Mouse (Mus musculus) limb, embryonic 11.5 days (tissue): ENCODE data around the gene Oosp2. TPM values are rescaled to one million over a fixed set of nuclear protein-coding genes. Genes with fewer than 3 reads are reported as not detected.

ENCODE experiments used
- ATAC-seq: fragments of 200-750 bp; cut with Nextera tagmentation; 2 replicates; pipeline ENCODE4 v1.8.0; 2017; ENCODE audit warnings: low read depth; ENCODE audit not compliant: insufficient number of reproducible peaks, low FRiP score, low TSS enrichment
- DNase-seq: peaks from one replicate; pipeline ENCODE4 v3.0.0-alpha.2; 2015; ENCODE audit warnings: low spot score
- H3K27ac ChIP-seq: fragments of 300-500 bp; sonication (generic); replicated peaks from 2 replicates; pipeline ENCODE4 v1.5.1; 2014; ENCODE audit warnings: low read depth, mild to moderate bottlenecking, low read length
- H3K27me3 ChIP-seq: fragments of 300-500 bp; sonication (generic); 2 replicates; pipeline ENCODE4 v1.6.1; 2014; ENCODE audit warnings: mild to moderate bottlenecking, low read length, mixed read lengths; ENCODE audit not compliant: control insufficient read depth, insufficient read depth
- H3K36me3 ChIP-seq: fragments of 300-500 bp; sonication (generic); 2 replicates; pipeline ENCODE4 v1.6.1; 2014; ENCODE audit warnings: mild to moderate bottlenecking, low read length, moderate library complexity, mixed read lengths; ENCODE audit not compliant: control insufficient read depth, insufficient read depth
- H3K4me1 ChIP-seq: fragments of 300-500 bp; sonication (generic); 2 replicates; pipeline ENCODE4 v1.6.1; 2014; ENCODE audit warnings: low read length, mixed read lengths; ENCODE audit not compliant: control insufficient read depth, insufficient read depth
- H3K4me2 ChIP-seq: fragments of 300-500 bp; sonication (generic); 2 replicates; pipeline ENCODE4 v1.6.1; 2014; ENCODE audit warnings: low read depth, mild to moderate bottlenecking, moderate library complexity; ENCODE audit not compliant: severe bottlenecking
- H3K4me3 ChIP-seq: fragments of 300-500 bp; sonication (generic); 2 replicates; pipeline ENCODE4 v1.5.1; 2014; ENCODE audit warnings: low read depth, low read length
- H3K9ac ChIP-seq: fragments of 300-500 bp; sonication (generic); 2 replicates; pipeline ENCODE4 v1.6.1; 2014; ENCODE audit warnings: mild to moderate bottlenecking, low read length
- H3K9me3 ChIP-seq: fragments of 300-500 bp; sonication (generic); 2 replicates; pipeline ENCODE4 v1.6.1; 2016; ENCODE audit warnings: low read length; ENCODE audit not compliant: control insufficient read depth
- WGBS: fragments of 180-500 bp; shearing (Covaris S2); extraction: QIAGEN DNeasy Blood & Tissue Kit; methylation state at CpG from one replicate; pipeline ENCODE4 v1.1.7; 2014; 5-methylcytosine and 5-hydroxymethylcytosine counted together
- polyA plus RNA-seq: library from polyadenylated mRNA; unstranded; fragments of >200 nt; fragmentation: Nextera tagmentation; extraction: Ambion mirVana; gene quantifications from 2 replicates; pipeline ENCODE4 v1.2.1, GENCODE M21; 2014

Gene Oosp2
- polyA plus RNA-seq, 1 experiment from 2014 or later = not detected

DNA sequence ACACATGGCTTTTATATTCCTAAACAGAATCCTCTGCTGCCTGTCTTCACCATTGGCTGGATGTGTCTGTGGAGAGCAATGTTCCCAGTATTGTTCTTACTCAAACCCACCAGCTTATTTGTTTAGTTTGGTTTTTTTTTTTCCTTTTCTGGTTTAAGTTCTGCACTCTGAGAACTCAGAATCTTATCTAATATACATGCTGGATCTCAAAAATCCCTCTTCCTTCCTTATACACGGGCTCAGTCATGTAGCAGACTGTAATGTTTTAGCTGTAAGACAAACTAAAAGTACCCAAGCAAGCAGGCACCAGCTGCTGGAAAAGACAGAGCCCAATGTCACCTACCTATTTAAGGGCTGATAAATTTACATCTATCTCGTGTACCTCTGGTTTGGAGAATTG is 45.6 kb downstream of the Oosp2 start:
- Histone ChIP-seq H3K9ac (no peak overlapping the region), H3K36me3 (no peaks in the 10 kb centered on the region), H3K9me3 (no peaks in the 10 kb centered on the region), H3K4me2 (no peak overlapping the region), H3K4me1 (no peaks in the 10 kb centered on the region), H3K27me3 (no peaks in the 10 kb centered on the region), H3K27ac (no peak overlapping the region), H3K4me3 (no peak overlapping the region)
- ATAC-seq (no peak), DNase-seq (no peak)
- WGBS = 74% methylated on average over 2 of the region's 2 CpGs

DNA sequence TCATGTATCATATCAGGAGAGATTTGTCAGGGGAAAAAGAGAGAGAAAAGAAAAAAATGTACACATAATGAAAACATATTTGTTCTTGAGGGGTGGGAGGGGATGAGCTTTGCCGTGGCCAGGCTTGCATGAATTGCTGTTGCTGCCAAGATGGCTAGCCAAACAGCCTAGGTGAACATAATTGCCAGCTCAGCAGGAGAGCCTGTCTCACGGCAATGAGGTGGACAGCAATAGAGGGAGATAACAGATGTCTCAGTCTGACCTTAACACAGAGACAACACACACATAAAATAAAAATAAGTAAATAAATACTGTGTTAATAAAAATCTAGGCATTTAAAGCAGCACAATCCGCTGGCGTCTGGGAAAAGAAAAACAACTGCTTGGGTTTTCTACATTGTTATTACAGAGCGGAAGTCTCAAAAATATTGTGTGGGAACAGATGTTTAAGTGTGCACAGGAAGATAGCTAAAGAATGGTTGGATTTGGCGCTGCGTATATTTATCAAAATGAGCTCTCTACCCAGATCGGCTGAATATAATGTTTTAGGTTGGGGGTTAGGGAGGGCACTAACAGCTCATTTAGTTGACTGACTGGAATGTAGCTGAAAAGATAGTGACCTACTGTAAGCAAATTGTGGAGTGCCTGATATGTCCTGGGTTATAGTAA is 46.4 kb downstream of the Oosp2 start:
- Histone ChIP-seq H3K27me3 (no peaks in the 10 kb centered on the region), H3K27ac (no peak overlapping the region), H3K4me1 (no peaks in the 10 kb centered on the region), H3K9me3 (no peaks in the 10 kb centered on the region), H3K9ac (no peak overlapping the region), H3K4me2 (no peak overlapping the region), H3K36me3 (no peaks in the 10 kb centered on the region), H3K4me3 (no peak overlapping the region)
- 83% methylated on average over 8 of the region's 8 CpGs for WGBS
- DNase-seq (no peak), ATAC-seq (no peak)

DNA sequence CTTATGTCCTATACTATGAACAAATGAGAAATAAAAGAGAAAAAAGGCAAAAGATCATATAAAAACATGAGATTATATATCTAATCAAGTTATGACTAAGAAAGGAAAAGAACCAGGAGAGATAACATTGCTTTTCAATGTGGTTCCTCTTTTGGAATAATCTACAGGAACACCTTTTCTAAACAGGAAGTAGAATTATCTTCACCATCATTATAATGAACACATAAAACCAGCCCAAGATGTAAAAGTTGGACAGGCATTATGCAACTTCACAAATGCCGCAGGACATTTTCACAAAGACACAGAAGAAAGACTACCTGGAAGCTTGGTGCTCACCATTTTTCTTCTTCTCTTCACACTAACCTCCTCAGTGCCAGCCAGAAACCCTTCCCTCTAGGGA is 47.3 kb downstream of the Oosp2 start:
- Histone ChIP-seq H3K27ac (no peak overlapping the region), H3K36me3 (no peaks in the 10 kb centered on the region), H3K4me2 (no peak overlapping the region), H3K27me3 (no peaks in the 10 kb centered on the region), H3K4me3 (no peak overlapping the region), H3K9ac (no peak overlapping the region), H3K4me1 (no peaks in the 10 kb centered on the region), H3K9me3 (no peaks in the 10 kb centered on the region)
- no peak for DNase-seq
- WGBS = 88% methylated on average over 1 of the region's 1 CpGs
- ATAC-seq = no peak

DNA sequence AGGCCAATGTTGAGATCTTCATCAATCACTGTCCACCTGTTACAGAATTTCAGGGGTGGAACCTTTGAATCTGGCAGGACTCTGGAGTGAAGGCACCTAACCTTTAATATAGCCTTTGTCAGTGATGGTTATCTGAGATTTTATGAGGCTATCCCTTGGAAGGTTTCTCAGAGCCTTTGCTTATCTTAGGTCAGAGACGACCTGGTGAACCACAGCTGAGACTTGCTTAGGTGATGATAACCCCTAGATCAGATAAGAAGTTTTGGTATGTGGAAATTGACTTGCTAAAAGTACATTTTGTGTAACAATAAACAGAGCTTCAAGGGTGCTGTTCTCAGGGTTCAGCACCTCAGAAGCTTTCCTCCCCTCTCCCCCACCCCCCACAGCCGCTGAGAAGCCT is 48.1 kb downstream of the Oosp2 start:
- WGBS = 49% methylated on average over 2 of the region's 2 CpGs

DNA sequence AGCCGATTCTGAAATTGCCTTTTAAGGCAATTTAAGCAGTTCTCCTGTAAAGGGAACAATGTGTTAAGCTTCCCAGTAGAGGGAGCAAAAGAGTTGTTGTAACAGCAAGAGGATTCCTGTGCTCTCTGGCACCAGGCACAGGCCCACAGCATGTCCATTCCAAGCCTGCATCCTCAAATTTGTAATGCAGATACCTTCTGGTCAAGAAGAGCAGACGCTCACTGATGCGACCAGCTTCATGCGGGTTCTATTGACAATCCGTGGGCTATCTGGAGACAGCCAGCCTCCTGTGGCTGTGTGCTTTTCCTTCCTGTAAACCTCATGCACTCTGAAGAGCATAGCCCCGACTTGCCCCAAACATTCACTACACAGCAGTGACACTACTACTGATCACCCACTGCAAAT is 48.8 kb downstream of the Oosp2 start:
- Histone ChIP-seq H3K4me3 (no peak overlapping the region), H3K4me1 (no peaks in the 10 kb centered on the region), H3K9ac (no peak overlapping the region), H3K36me3 (no peaks in the 10 kb centered on the region), H3K27ac (no peak overlapping the region), H3K4me2 (no peak overlapping the region), H3K27me3 (no peaks in the 10 kb centered on the region), H3K9me3 (no peaks in the 10 kb centered on the region)
- 27% methylated on average over 6 of the region's 6 CpGs for WGBS
- peak; percentile 43 for DNase-seq
- peak; percentile 31; the same call in 1 of the 2 replicates for ATAC-seq

More for the DNA sequence above, 48.1 kb downstream of the Oosp2 start:
- DNase-seq = no peak
- ATAC-seq = no peak
- Histone ChIP-seq H3K27me3 (no peaks in the 10 kb centered on the region), H3K4me1 (no peaks in the 10 kb centered on the region), H3K27ac (no peak overlapping the region), H3K4me3 (no peak overlapping the region), H3K9me3 (no peaks in the 10 kb centered on the region), H3K9ac (no peak overlapping the region), H3K4me2 (no peak overlapping the region), H3K36me3 (no peaks in the 10 kb centered on the region)

DNA sequence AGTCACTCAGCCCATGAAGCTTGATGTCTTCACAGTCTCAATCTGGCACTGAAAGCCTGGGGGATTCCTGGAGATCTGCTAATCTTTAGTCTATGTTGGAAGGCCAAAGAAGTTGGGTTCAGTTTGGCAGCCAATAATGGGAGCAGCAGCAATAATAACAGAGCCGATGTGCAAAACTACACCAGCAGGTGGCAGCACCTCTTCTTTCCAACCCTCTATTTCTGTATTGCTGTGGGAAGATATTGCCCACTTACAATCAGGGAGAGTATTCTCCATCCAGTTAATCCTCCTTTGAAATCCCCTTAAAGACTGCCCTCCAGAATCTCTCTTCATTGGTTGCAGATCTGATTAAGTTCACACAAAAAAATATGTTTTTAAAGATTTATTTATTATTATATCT is 52.2 kb downstream of the Oosp2 start:
- H3K4me2 ChIP-seq = no peak overlapping the region
- no peak overlapping the region for H3K4me3 ChIP-seq
- H3K4me1 ChIP-seq = no peaks in the 10 kb centered on the region
- H3K9ac ChIP-seq = no peak overlapping the region
- H3K27ac ChIP-seq = no peak overlapping the region
- H3K27me3 ChIP-seq = no peaks in the 10 kb centered on the region
- WGBS = 10% methylated on average over 1 of the region's 1 CpGs
- DNase-seq = peak; percentile 75
- H3K36me3 ChIP-seq = no peaks in the 10 kb centered on the region
- ATAC-seq = no peak
- H3K9me3 ChIP-seq = no peaks in the 10 kb centered on the region

DNA sequence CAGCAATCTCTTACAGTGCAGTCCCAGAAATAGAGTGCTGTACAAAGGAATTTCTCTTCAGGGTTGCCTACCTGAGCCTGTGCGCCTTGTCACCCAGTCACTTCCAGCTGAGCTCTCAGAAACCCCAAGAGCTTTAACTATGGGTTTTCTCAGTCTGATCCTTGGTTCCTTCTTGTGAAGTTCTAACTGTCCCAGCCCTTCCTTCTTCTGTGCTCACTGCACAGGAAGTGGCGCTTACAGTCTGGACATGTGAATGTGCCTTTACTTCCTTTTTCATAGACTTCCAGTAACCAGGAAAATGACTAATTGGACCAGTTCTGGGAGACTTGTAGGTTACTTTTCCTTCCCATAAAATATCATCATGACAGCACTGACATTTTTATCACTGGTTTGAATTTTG is 55.8 kb downstream of the Oosp2 start, which contains the start of gene Ms4a6d:
Gene Ms4a6d (minus strand): TSS at position 247 of the 400 bp plus-strand sequence.
- Histone ChIP-seq H3K4me1 (no peaks in the 10 kb centered on the region), H3K27me3 (no peaks in the 10 kb centered on the region)

DNA sequence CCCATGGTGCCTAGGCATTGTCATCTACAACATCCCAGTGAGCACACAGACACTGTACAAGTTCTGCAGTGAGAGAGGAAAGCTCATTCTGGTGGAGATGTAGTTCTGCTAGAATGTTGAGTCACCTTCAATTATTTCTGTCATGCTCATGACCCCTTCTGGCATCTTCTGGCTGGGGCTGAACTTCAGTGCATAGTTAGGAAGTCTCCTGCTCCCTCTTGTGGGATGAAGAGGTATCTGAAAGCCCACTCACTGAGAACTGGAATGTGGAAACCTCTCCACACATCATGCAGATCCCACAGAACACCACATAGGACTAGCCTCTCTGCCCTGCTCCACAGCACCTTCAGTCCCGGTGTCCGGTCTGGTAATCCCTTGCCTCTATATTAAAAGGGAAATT is 58.3 kb downstream of the Oosp2 start:
- Histone ChIP-seq H3K9ac (no peak overlapping the region), H3K36me3 (no peaks in the 10 kb centered on the region), H3K4me3 (no peak overlapping the region), H3K27me3 (no peaks in the 10 kb centered on the region), H3K27ac (no peak overlapping the region), H3K4me2 (no peak overlapping the region), H3K9me3 (no peaks in the 10 kb centered on the region), H3K4me1 (no peaks in the 10 kb centered on the region)
- ATAC-seq (no peak), DNase-seq (no peak)
- WGBS = 86% methylated on average over 2 of the region's 2 CpGs

More for the DNA sequence above, 55.8 kb downstream of the Oosp2 start, which contains the start of gene Ms4a6d:
- Histone ChIP-seq H3K4me2 (no peak within 1 kb of the TSS), H3K27ac (no peak within 1 kb of the TSS), H3K9me3 (no peaks in the 10 kb centered on the region), H3K4me3 (no peak within 1 kb of the TSS), H3K36me3 (no peaks in the 10 kb centered on the region), H3K9ac (no peak within 1 kb of the TSS)
- DNase-seq (no peak), ATAC-seq (no peak)
- 91% methylated on average over 2 of the region's 2 CpGs for WGBS

DNA sequence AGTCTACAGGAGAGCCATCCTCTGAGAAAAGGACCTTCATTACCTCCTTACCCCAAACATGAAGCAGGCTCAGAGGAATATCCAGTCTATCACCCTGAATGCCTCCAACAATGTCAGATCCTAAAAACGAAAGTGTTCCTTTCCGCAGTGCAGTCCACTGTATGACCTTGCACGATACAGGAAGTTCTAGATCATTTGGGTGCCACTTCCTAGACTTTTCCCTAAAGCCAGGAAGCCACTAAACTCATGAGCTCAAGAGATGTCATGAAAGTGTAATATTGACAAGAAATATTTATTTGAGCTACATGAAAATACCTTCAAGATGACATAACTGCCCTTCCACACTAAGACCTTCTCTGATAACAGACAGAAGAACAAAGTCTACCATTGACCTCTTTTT is 59.0 kb downstream of the Oosp2 start:
- Histone ChIP-seq H3K9ac (no peak overlapping the region), H3K4me2 (no peak overlapping the region), H3K27ac (no peak overlapping the region), H3K4me1 (no peaks in the 10 kb centered on the region), H3K9me3 (no peaks in the 10 kb centered on the region), H3K4me3 (no peak overlapping the region), H3K27me3 (no peaks in the 10 kb centered on the region), H3K36me3 (no peaks in the 10 kb centered on the region)
- DNase-seq (no peak), ATAC-seq (no peak)
- 95% methylated on average over 3 of the region's 3 CpGs for WGBS
